Mouse (Mus musculus): Measurements from ENCODE around the gene Aebp1. TPM values are rescaled to one million over a fixed set of nuclear protein-coding genes. Genes with fewer than 3 reads are reported as not detected.
A peak's percentile ranks its signal among the peaks of the same experiment; 100 is the strongest.
"Not testable (repeated sequence)": the region's sequence is repeated elsewhere in the genome, so short reads cannot be mapped to it uniquely, and the experiment has no call there.

Aebp1 gene
- total RNA-seq, 1 experiment from 2014 or later = not detected

DNA sequence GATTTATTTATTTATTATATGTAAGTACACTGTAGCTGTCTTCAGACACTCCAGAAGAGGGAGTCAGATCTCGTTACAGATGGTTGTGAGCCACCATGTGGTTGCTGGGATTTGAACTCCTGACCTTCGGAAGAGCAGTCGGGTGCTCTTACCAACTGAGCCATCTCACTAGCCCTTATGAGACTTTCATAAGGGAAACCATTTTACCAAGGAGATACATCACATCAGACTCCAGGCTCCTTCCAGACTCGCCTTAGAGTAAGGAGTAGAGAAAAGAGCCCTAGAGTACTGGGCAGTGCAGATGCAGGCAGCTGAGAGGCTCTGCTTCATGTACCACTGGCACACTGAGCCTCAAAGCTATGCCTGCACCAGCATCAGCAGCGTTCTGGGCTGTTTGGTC, 26.8 kb downstream of the Aebp1 start:
- not testable (repeated sequence) for ATAC-seq (replicated peaks; ENCODE audit: low read depth, poor library complexity, severe bottlenecking)

- ATAC-seq (replicated peaks; ENCODE audit: low read depth, poor library complexity, severe bottlenecking) = peak; percentile 62
These were observed 30.4 kb downstream of the Aebp1 start for GRCm38 (mm10) chr11:5892151-5892591.

- no peak for ATAC-seq (replicated peaks; ENCODE audit: low read depth, poor library complexity, severe bottlenecking)
These were observed 31.1 kb downstream of the Aebp1 start for GRCm38 (mm10) chr11:5892810-5893368.

- no peak for ATAC-seq (replicated peaks; ENCODE audit: low read depth, poor library complexity, severe bottlenecking)
These were observed 32.1 kb downstream of the Aebp1 start for GRCm38 (mm10) chr11:5893807-5894206.

DNA sequence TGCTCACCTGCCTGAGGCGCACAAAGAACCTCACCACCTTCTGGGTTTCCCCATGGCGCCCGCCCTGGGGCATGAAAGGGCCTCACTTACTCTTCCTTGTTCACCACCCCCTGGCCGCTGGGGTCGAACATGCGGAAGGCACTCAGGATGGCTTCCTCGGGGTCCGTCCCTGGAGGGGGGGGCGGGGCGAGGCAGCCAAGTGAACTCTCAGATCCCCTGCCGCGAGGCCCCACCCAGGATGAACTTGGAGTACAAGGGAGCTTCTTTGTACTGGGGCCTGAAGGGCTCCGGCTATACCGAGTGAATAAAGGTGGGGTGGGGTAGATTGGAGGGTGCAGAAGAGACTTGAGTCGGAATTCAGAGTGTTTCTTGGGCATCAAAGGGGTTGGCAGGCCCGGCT, 35.5 kb downstream of the Aebp1 start:
- no peak for ATAC-seq (replicated peaks; ENCODE audit: low read depth, poor library complexity, severe bottlenecking)

DNA sequence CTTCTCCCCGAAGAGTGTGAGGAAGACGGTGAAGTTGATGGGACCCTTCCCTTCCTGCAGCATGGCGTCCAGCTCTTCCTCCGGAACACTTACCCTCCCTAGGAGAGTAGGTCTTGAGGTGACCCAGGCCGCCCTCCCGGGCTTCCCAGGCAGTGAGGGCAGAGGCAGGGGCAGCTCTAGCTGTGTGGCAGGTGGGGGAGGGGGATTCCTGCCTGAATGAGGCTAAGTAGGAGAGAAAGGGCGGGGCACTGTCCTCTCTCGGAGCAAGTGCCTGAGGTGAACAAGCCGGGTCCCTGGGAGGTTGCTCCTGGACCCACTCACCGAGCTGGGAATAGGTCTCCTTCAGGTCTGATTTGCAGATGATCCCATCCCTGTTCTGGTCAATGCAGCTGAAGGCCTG, 36.1 kb downstream of the Aebp1 start:
- ATAC-seq (replicated peaks; ENCODE audit: low read depth, poor library complexity, severe bottlenecking) = no peak

- ATAC-seq (replicated peaks; ENCODE audit: low read depth, poor library complexity, severe bottlenecking) = no peak
These were observed 36.8 kb downstream of the Aebp1 start, which contains the start of gene Myl7 for GRCm38 (mm10) chr11:5898531-5898930. Gene Myl7, minus strand, starts transcription at chr11:5898782.

- no peak for ATAC-seq (replicated peaks; ENCODE audit: low read depth, poor library complexity, severe bottlenecking)
These were observed 37.5 kb downstream of the Aebp1 start for GRCm38 (mm10) chr11:5899286-5899685.

- no peak for ATAC-seq (replicated peaks; ENCODE audit: low read depth, poor library complexity, severe bottlenecking)
These were observed 39.6 kb downstream of the Aebp1 start for GRCm38 (mm10) chr11:5901320-5901719.

GRCm38 (mm10) chr11:5901950-5902349, 40.2 kb downstream of the Aebp1 start:
- ATAC-seq (replicated peaks; ENCODE audit: low read depth, poor library complexity, severe bottlenecking) = peak; percentile 44

GRCm38 (mm10) chr11:5902390-5902789, 40.6 kb downstream of the Aebp1 start:
- ATAC-seq (replicated peaks; ENCODE audit: low read depth, poor library complexity, severe bottlenecking) = no peak

- ATAC-seq (replicated peaks; ENCODE audit: low read depth, poor library complexity, severe bottlenecking) = no peak
These were observed 42.1 kb downstream of the Aebp1 start for GRCm38 (mm10) chr11:5903844-5904243.

GRCm38 (mm10) chr11:5904357-5904756, 42.6 kb downstream of the Aebp1 start:
- ATAC-seq (replicated peaks; ENCODE audit: low read depth, poor library complexity, severe bottlenecking) = no peak

DNA sequence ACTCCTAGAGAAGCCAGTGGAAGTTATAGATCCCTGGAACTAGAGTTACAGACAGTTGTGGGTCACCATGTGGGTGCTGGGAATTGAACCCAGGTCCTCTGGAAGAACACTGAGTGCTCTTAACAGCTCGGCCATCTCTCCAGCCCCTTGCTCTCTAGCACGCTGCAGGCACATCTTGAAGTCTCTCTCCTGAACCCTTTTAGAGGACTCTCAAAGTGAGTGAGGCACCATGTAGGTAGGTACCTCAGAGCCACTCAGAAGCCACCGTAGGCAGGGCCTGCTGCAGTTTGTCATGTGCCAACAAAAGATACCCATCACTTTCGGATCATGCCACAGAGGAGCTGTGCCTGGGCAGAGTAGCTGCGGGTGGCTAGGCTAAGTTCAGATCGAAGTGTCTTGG, 43.1 kb downstream of the Aebp1 start:
- ATAC-seq (replicated peaks; ENCODE audit: low read depth, poor library complexity, severe bottlenecking) = no peak

GRCm38 (mm10) chr11:5905778-5906518, 44.2 kb downstream of the Aebp1 start:
- no peak for ATAC-seq (replicated peaks; ENCODE audit: low read depth, poor library complexity, severe bottlenecking)

- no peak for ATAC-seq (replicated peaks; ENCODE audit: low read depth, poor library complexity, severe bottlenecking)
These were observed 45.3 kb downstream of the Aebp1 start for GRCm38 (mm10) chr11:5907096-5907495.

DNA sequence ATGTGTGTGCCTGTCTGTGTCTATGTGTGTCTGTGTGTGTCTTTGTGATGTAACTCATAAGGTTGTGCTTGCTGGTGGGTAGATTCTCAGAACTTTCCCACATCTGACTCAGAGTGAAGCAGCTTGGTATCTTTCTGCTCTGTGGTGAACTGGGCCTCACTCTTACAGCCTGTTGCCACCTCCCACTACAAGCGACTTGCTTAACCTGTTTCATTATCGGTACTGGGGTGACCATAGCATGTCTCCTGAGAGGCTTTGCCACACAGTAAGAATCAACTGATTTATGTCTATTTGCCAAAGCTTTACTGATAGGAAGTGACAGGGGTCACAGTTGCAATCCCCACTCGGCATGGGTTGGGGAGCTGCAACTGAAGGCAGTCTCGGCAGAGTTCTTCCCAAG, 46.9 kb downstream of the Aebp1 start:
- ATAC-seq (replicated peaks; ENCODE audit: low read depth, poor library complexity, severe bottlenecking) = no peak

DNA sequence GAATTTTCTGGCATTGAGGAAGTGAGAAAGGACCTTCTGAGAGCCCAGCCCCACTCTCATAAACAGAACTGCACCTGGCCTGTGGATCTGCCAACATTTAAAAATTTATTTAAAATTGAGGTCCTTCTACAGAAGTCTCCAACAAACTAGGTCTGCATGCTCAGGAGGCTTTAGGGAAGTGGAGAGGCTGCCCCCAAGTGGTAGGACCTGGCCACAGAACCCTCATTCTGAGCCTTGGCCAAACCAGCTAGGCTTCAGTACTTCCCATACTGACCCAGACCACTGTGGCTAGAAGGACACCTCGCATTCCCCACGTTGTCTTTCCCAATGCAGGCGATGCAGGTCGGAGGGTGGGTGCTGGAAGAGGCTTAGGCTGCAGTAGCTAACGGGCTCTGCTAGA, 50.9 kb downstream of the Aebp1 start:
- peak; percentile 96 for ATAC-seq (replicated peaks; ENCODE audit: low read depth, poor library complexity, severe bottlenecking)

GRCm38 (mm10) chr11:5913256-5913655, 51.5 kb downstream of the Aebp1 start:
- ATAC-seq (replicated peaks; ENCODE audit: low read depth, poor library complexity, severe bottlenecking) = no peak

DNA sequence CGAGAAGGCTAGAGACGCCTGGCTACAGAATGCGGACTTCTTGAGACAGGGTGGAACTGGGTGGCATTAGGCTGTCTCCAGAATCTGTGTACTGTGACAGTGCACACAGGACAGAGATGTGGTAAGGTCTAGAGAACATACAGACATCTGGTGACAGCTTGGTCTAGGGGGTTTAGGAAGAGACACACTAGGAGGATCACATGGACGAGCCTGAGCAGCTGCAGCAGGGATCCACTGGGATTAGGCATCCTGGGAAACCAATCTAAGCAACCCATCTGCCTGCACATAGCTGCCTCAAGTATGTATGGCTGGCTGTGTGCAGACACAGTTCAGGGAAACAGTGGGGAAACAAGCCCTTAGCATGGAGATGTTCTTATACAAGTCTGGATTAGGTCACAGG, 52.2 kb downstream of the Aebp1 start:
- no peak for ATAC-seq (replicated peaks; ENCODE audit: low read depth, poor library complexity, severe bottlenecking)

DNA sequence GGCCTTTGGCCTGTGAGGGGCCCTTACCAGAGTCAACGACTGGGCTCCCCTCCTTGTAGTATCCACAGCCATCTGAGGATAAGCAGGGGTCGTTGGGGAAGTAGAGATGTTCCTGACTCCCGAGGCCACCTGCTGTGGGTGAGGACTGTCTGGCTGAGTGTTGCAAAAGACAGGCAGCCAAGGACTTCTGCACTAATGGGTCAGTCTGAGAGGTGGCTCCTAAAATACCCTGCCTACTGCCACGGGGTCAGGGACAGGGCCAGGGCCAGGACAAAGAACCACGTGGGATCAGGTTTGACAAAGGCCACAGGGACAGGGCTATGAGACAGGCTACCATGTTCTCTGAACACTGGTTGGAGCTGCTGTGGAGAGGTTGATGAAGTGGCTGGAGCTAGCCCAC, 53.2 kb downstream of the Aebp1 start:
- ATAC-seq (replicated peaks; ENCODE audit: low read depth, poor library complexity, severe bottlenecking) = no peak

Measured in common myeloid progenitor, adult 5-6 weeks (primary cell).